Mouse (Mus musculus) G1E (cell line): ENCODE measurements around the gene Isoc2b. TPM values are rescaled to one million over a fixed set of nuclear protein-coding genes. Genes with fewer than 3 reads are reported as not detected.
"Not testable (repeated sequence)": the region's sequence is repeated elsewhere in the genome, so short reads cannot be mapped to it uniquely, and the experiment has no call there.

Source experiments
- ATAC-seq: 2 replicates; pipeline ENCODE4 v1.8.0; 2016; ENCODE audit warnings: mild to moderate bottlenecking; ENCODE audit not compliant: insufficient number of reproducible peaks, poor library complexity, low FRiP score, severe bottlenecking; ENCODE audit errors: extremely low read depth
- DNase-seq: peaks from one replicate; pipeline ENCODE4 v3.0.0; 2012; ENCODE audit warnings: low spot score
- H3K27me3 ChIP-seq: 2 replicates; pipeline ENCODE4 v1.6.1; 2012; ENCODE audit warnings: mild to moderate bottlenecking, low read length, inconsistent platforms; ENCODE audit not compliant: insufficient read depth
- H3K36me3 ChIP-seq: replicated peaks from 2 replicates; pipeline ENCODE3; 2012; ENCODE audit warnings: mild to moderate bottlenecking, inconsistent platforms
- H3K4me1 ChIP-seq: 2 replicates; pipeline ENCODE4 v1.6.1; 2012; ENCODE audit warnings: low read depth, low read length, inconsistent platforms, mixed read lengths; ENCODE audit not compliant: insufficient read depth
- H3K4me3 ChIP-seq: 2 replicates; pipeline ENCODE4 v1.5.1; 2012; ENCODE audit warnings: low read depth, mild to moderate bottlenecking, inconsistent platforms, low read length, moderate library complexity, mixed read lengths
- H3K9me3 ChIP-seq: replicated peaks from 2 replicates; pipeline ENCODE4 v1.6.1; 2012; ENCODE audit warnings: inconsistent platforms
- CTCF ChIP-seq: IDR thresholded peaks from 2 replicates; pipeline ENCODE4 v1.5.1; 2012; ENCODE audit warnings: low read depth, low read length, inconsistent platforms, mixed read lengths
- GATA1 ChIP-seq: IDR thresholded peaks from 2 replicates; pipeline ENCODE4 v1.6.1; 2012; ENCODE audit warnings: borderline replicate concordance, low read length, inconsistent platforms, mixed read lengths
- GATA2 ChIP-seq: IDR thresholded peaks from 2 replicates; pipeline ENCODE4 v1.6.1; 2012; ENCODE audit warnings: low read depth, low read length, inconsistent platforms, borderline replicate concordance
- POLR2AphosphoS5 ChIP-seq: IDR thresholded peaks from 2 replicates; pipeline ENCODE4 v1.6.1; 2012; ENCODE audit warnings: low read depth, low read length, inconsistent platforms; ENCODE audit not compliant: insufficient replicate concordance
- TAL1 ChIP-seq: conservative IDR thresholded peaks from 2 replicates; pipeline ENCODE4 v1.6.1; 2012; ENCODE audit warnings: low read depth, low read length, inconsistent platforms, mixed read lengths
- polyA plus RNA-seq: library from polyadenylated mRNA; stranded (reverse); fragments of >175 nt; gene quantifications from 2 replicates; pipeline ENCODE4 v1.2.3, GENCODE M21; 2012
- total RNA-seq, 2 experiments: library from RNA; stranded (forward) in 1 of 2; stranded (reverse) in 1 of 2; fragments of 200-1000 nt in 1 of 2; fragments of >200 nt in 1 of 2; fragmentation: Nextera tagmentation in 1 of 2; gene quantifications; 2 replicates each; pipeline ENCODE4 v1.2.3; 2014 to 2017

Gene Isoc2b
- total and polyA plus RNA-seq, 3 experiments = 8.1 to 40.1 (median 9.1) TPM

DNA sequence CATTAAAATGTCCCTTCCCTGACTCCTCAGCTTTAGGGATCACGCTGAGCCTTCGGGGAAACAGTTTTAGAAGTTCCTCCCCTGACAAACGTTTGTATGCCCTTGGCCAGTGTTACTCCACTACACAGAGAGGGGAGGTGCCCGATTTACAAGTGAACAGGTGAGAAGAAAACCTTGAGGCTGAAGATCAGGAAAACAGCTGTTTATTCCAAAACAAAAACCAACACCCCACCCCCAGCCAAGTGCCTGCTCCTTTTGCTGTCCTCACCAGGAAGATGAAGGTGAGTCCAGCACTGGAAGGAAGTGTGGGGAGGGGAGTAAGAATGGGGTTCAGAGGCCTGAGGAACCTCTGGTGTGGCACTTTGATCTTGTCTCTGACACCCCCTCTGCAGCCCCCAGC, 44.7 kb downstream of the Isoc2b start:
- no peaks in the 10 kb centered on the region for H3K9me3 ChIP-seq
- H3K4me1 ChIP-seq = no peaks in the 10 kb centered on the region
- no peak overlapping the region for H3K4me3 ChIP-seq
- H3K27me3 ChIP-seq = peaks cover 21% of the 10 kb centered on the region
- no peak for TF ChIP-seq POLR2AphosphoS5
- no peak for TF ChIP-seq CTCF
- no peak for TF ChIP-seq TAL1
- no peak for TF ChIP-seq GATA1
- no peak for TF ChIP-seq GATA2
- DNase-seq (no peak), ATAC-seq (no peak)
- no peaks in the 10 kb centered on the region for H3K36me3 ChIP-seq

DNA sequence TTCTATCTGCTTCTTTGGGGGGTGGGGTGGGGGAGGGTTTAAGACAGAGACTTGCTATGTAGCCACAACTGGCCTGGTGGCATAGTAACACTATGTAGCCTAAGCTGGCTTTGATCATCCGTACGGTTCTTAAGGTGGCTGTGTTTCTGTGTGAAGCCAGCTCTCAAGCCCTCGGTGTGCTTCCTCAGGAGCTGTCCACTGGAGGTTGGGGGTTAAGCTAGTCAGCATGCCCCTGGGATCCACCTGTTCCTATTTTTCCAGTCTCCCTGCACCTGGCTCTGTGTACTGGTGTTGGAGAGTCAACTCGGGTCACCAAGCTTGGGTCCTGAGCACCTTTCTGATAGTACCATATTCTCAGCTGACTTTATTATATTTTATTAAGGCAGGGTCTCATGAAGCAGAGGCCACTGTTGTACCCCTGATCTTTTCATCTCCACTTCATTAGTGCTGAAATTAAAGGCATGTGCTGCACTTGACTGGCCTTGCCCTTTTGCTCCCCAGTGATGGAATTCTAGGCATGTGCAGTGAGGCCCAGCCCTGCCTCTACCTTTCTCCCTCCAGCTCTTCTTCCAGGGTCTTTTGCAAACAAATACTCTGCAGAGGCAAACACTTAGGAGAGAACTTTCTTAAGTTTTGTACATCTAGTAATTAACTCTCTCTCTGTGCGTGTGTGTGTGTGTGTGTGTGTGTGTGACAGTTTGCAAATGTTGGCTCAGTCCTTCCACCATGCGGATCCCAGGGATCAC, 47.7 kb downstream of the Isoc2b start:
- Histone ChIP-seq H3K27me3 (peaks cover 21% of the 10 kb centered on the region), H3K4me3 (no peak overlapping the region), H3K36me3 (no peaks in the 10 kb centered on the region), H3K4me1 (no peaks in the 10 kb centered on the region), H3K9me3 (no peaks in the 10 kb centered on the region)
- TF ChIP-seq GATA2 (no peak), GATA1 (no peak), CTCF (no peak), POLR2AphosphoS5 (no peak), TAL1 (no peak)
- no peak for ATAC-seq
- no peak for DNase-seq

- no peak overlapping the region for H3K4me3 ChIP-seq
- H3K36me3 ChIP-seq = no peaks in the 10 kb centered on the region
- TF ChIP-seq TAL1 = no peak
- TF ChIP-seq POLR2AphosphoS5 = no peak
- TF ChIP-seq CTCF = no peak
- no peak for TF ChIP-seq GATA2
- TF ChIP-seq GATA1 = no peak
- DNase-seq = no peak
- peaks cover 21% of the 10 kb centered on the region for H3K27me3 ChIP-seq
- ATAC-seq = no peak
- H3K4me1 ChIP-seq = no peaks in the 10 kb centered on the region
- no peaks in the 10 kb centered on the region for H3K9me3 ChIP-seq
These were observed 48.4 kb downstream of the Isoc2b start for GRCm38 (mm10) chr7:4821690-4822089.

DNA sequence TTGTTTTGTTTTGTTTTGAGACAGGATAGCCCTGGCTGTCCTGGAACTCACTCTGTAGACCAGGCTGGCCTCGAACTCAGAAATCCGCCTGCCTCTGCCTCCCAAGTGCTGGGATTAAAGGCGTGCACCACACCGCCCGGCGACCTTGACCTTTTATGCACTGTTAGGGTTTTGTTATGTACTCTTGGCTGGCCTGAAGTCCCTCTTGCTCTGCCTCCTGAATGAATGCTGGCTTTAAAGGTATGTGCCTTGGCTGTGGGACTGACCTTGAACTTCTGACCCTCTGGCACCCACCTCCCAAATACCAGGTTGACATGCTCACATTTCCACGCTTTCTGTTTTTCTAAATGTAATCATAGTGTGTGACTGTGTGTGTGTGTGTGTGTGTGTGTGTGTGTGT, 49.1 kb downstream of the Isoc2b start:
- H3K9me3 ChIP-seq, H3K4me1 ChIP-seq, H3K36me3 ChIP-seq, DNase-seq, H3K4me3 ChIP-seq, ATAC-seq: not testable (repeated sequence)
- H3K27me3 ChIP-seq = peaks cover 21% of the 10 kb centered on the region

DNA sequence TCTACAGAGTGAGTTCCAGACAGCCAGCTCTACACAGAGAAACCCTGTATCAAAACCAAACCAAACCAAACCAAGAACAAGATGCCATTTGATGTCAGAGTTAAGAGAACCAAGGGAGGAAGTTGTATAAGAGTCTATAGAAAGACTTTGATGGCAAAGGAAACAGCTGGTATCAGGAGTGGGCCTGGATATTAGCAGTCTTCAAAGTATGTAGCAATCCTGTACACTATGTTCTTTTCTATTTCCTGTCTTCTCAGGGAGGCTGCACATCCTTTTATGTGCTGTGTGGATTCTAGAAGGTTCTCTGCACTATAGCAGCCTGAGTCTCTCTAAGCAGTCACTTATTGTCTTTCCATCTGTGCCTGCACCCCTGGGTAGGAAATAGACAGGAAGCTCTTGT, 53.5 kb downstream of the Isoc2b start:
- Histone ChIP-seq H3K4me3 (no peak overlapping the region), H3K27me3 (peaks cover under 1% of the 10 kb centered on the region; the same call in 1 of the 2 replicates), H3K4me1 (peaks cover 8% of the 10 kb centered on the region), H3K36me3 (peaks cover 17% of the 10 kb centered on the region), H3K9me3 (no peaks in the 10 kb centered on the region)
- TF ChIP-seq POLR2AphosphoS5 = no peak
- no peak for TF ChIP-seq TAL1
- no peak for TF ChIP-seq CTCF
- no peak for TF ChIP-seq GATA2
- DNase-seq = no peak
- no peak for ATAC-seq

DNA sequence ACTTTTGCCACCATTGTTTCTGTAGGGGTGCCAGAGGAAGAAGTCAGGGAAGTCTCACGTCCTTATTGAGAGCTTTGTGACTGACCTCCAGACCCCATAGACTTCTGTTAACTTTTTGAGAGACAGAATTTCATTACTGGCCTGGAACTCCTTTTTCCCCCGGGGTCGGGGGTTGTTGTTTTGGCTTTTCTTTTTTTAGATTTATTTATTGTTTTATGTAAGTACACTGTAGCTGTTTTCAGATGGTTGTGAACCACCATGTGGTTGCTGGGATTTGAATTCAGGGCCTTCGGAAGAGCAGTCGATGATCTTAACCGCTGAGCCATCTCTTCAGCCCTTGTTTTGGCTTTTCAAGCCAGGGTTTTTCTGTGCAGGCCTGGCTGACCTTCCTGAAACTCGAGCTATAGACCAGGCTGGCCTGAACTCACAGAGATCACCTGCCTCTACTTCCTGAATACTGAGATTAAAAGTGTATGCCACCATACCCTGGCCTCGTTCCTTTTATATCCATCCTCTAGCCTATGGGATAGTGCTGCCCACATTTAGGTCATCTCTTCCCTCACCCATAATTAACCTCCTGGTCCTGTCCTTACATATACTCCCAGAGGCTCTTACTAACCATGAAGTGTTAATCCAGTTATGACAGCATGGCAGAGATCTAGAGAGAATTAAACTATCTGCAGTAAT, 56.8 kb downstream of the Isoc2b start:
- peak overlapping the region; percentile 82 for H3K4me3 ChIP-seq
- peaks cover 34% of the 10 kb centered on the region for H3K4me1 ChIP-seq
- ATAC-seq (no peak), DNase-seq (no peak)
- peaks cover 47% of the 10 kb centered on the region for H3K36me3 ChIP-seq
- no peak for TF ChIP-seq TAL1
- no peak for TF ChIP-seq POLR2AphosphoS5
- TF ChIP-seq CTCF = no peak
- TF ChIP-seq GATA1 = no peak
- no peak for TF ChIP-seq GATA2
- no peaks in the 10 kb centered on the region for H3K27me3 ChIP-seq
- H3K9me3 ChIP-seq = no peaks in the 10 kb centered on the region
